Mouse (Mus musculus) testis, adult 2 months (tissue): ENCODE measurements at regions not wholly inside any gene's neighbourhood (a gene's known extent, or its start where the extent isn't known, plus 50 kb on each side); places are given as distances from the start of the nearest gene placed in this dataset.

Experiments used
- H3K27ac ChIP-seq: fragments of 200-500 bp; 2 replicates; pipeline ENCODE4 v1.5.1; 2012; ENCODE audit warnings: low read depth, low read length; ENCODE audit not compliant: control insufficient read depth, insufficient read depth
- H3K27me3 ChIP-seq: fragments of 200-500 bp; 2 replicates; pipeline ENCODE4 v1.6.1; 2012; ENCODE audit warnings: mild to moderate bottlenecking, low read length, moderate library complexity; ENCODE audit not compliant: control insufficient read depth, insufficient read depth
- H3K36me3 ChIP-seq: fragments of 200-500 bp; 2 replicates; pipeline ENCODE4 v1.6.1; 2012; ENCODE audit warnings: mild to moderate bottlenecking, low read length; ENCODE audit not compliant: control insufficient read depth, insufficient read depth
- H3K4me1 ChIP-seq: fragments of 200-500 bp; 2 replicates; pipeline ENCODE4 v1.6.1; 2012; ENCODE audit warnings: low read length; ENCODE audit not compliant: control insufficient read depth, insufficient read depth
- H3K4me3 ChIP-seq: fragments of 200-500 bp; 2 replicates; pipeline ENCODE4 v1.5.1; 2012; ENCODE audit warnings: low read depth, mild to moderate bottlenecking, low read length, moderate library complexity, mixed read lengths; ENCODE audit not compliant: control insufficient read depth
- CTCF ChIP-seq: fragments of 200-500 bp; IDR thresholded peaks from 2 replicates; pipeline ENCODE4 v1.5.1; 2012; ENCODE audit warnings: low read depth, mild to moderate bottlenecking, inconsistent platforms, low read length, moderate library complexity; ENCODE audit not compliant: control insufficient read depth, insufficient read depth, insufficient replicate concordance
- POLR2A ChIP-seq: fragments of 200-500 bp; IDR thresholded peaks from 2 replicates; pipeline ENCODE4 v1.6.1; 2012; ENCODE audit warnings: low read depth, mild to moderate bottlenecking, inconsistent platforms, low read length, moderate library complexity; ENCODE audit not compliant: control insufficient read depth

DNA sequence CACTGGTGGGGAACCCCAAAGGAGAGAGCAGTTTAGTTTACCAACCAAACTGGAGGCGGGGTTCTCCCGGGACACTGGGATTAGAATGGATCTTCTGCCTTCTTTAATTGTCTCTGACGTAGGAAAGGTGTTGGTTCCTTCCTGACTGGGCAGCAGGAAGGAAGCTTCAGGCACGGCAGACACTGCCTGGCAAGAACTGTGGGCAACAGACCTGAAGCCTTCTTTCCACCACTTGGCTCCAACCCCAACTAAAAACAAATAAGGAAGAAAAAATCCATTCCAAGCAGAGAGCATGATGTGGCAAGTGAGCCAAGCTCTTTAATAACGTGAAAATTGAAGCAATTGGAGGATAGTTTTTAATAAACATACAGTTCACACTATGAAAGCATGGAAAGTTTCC lies 155.3 kb downstream of the Gm12728 start:
- H3K36me3 ChIP-seq = no peaks in the 10 kb centered on the region
- no peak overlapping the region for H3K4me3 ChIP-seq
- peaks cover 10% of the 10 kb centered on the region; the same call in 1 of the 2 replicates for H3K4me1 ChIP-seq
- TF ChIP-seq POLR2A (no peak), CTCF (no peak)
- H3K27me3 ChIP-seq = no peaks in the 10 kb centered on the region
- no peak overlapping the region for H3K27ac ChIP-seq

DNA sequence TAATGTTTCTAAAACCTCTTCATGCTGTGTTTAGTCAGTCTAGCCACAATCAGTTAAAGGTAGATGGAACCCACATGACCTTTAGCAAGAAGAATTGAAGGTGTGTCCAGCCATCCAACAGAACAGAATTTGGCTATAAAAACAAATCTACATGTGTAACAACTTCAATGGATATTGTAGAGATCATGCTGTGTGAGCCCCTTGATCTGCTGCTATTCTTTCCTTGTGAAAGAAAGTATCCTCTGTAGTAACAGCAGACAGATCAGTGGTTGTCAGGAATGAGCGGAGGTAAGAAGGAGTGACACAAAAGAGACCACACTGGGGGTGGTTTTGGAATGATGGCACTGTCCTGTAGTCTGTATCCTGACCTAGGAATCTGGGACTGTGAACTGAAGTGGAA lies 156.3 kb downstream of the Gm12728 start:
- TF ChIP-seq POLR2A = no peak
- no peak for TF ChIP-seq CTCF
- H3K27ac ChIP-seq = no peak overlapping the region
- H3K4me1 ChIP-seq = peaks cover 8% of the 10 kb centered on the region; the same call in 1 of the 2 replicates
- H3K36me3 ChIP-seq = no peaks in the 10 kb centered on the region
- no peaks in the 10 kb centered on the region for H3K27me3 ChIP-seq
- H3K4me3 ChIP-seq = no peak overlapping the region

DNA sequence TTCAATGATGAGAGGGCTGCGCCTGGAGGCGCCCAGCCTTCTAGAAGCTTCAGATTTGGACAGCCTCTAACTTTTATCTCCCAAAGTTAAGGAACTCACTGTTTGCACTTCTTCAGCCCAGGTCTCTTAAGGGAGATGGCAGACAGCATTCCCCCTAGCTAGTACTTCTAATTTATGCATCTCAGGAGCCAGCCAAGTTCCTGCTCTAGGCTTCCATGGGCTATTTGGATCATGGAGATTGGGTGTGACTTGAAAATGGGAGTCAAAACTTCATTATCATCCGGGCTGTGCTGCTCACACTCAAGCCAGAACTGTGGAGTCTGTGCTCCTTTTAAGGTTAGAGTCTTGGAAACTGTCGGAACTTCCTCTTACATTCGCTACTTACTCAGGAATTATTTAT lies 158.7 kb downstream of the Gm12728 start:
- 0 out of 2 replicates have a peak, but pooled peaks cover 2% of the 10 kb centered on the region for H3K4me1 ChIP-seq
- H3K4me3 ChIP-seq = no peak overlapping the region
- H3K27me3 ChIP-seq = no peaks in the 10 kb centered on the region
- no peak overlapping the region for H3K27ac ChIP-seq
- TF ChIP-seq POLR2A = no peak
- no peak for TF ChIP-seq CTCF
- no peaks in the 10 kb centered on the region for H3K36me3 ChIP-seq

DNA sequence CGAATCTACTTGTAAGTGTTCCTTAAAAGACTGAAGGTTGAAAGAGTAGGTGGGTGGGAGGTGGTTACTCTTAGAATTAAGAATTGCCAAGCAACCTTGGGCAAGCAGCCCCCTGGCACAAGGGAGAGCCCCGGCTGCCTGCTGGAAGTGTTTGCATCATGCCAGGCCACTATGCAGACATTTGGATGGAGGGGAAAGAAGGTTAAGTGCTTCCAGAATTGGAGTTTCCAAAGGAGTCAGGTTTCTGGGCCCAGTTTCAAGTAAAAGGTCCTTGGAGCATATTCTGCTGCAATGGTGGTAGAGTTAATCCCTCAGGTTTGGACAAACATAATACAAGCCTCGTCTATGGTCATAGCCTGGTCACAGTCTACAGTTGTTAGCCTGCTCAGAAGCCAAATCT lies 162.7 kb downstream of the Gm12728 start:
- TF ChIP-seq POLR2A = no peak
- no peak for TF ChIP-seq CTCF
- H3K27ac ChIP-seq = no peak overlapping the region
- H3K27me3 ChIP-seq = no peaks in the 10 kb centered on the region
- no peak overlapping the region for H3K4me3 ChIP-seq
- H3K36me3 ChIP-seq = no peaks in the 10 kb centered on the region
- no peaks in the 10 kb centered on the region for H3K4me1 ChIP-seq

DNA sequence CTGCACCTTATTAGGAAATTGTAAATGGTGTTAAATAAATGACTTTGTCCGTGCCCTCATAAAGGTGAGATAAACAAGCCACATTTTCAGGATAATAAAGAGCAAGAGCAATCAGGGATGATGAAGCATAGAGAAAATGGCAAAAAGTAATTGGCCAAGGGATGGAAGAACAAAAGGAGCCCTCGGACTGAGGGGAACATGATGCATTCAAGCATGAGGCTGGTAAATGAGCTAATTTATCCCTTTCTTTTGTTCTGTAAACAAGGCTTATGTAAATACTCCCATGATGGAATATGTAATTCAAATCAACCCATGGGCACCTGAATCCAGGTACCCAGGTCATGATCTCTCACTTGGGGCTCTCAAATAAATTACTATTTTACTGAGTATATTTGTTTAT lies 166.8 kb downstream of the Gm12728 start:
- H3K4me3 ChIP-seq = no peak overlapping the region
- TF ChIP-seq CTCF (no peak), POLR2A (no peak)

DNA sequence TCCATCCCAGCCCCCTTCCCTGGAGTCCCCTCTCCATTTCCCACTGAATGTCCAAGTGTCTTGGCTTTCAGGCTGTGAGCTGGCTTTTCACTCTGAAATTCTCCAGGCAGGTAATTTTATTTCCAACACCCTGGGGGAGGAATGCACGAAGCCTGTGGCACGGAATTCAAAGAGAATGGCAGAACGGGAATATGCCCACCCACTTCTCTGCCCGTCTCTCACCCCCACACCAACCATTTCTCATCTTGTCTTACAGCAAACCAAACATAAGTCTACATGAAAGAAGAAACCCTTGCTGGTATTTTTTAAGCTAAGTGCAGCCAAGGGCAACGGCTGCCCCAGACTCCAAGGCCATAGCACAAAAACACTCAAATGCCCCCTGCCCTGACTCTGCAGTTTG lies 168.7 kb downstream of the Gm12728 start:
- no peak for TF ChIP-seq POLR2A
- TF ChIP-seq CTCF = no peak
- Histone ChIP-seq H3K4me3 (no peak overlapping the region), H3K36me3 (no peaks in the 10 kb centered on the region), H3K27ac (no peak overlapping the region), H3K27me3 (no peaks in the 10 kb centered on the region), H3K4me1 (no peaks in the 10 kb centered on the region)

More for the DNA sequence above, 166.8 kb downstream of the Gm12728 start:
- Histone ChIP-seq H3K36me3 (no peaks in the 10 kb centered on the region), H3K27ac (no peak overlapping the region), H3K4me1 (no peaks in the 10 kb centered on the region), H3K27me3 (no peaks in the 10 kb centered on the region)

DNA sequence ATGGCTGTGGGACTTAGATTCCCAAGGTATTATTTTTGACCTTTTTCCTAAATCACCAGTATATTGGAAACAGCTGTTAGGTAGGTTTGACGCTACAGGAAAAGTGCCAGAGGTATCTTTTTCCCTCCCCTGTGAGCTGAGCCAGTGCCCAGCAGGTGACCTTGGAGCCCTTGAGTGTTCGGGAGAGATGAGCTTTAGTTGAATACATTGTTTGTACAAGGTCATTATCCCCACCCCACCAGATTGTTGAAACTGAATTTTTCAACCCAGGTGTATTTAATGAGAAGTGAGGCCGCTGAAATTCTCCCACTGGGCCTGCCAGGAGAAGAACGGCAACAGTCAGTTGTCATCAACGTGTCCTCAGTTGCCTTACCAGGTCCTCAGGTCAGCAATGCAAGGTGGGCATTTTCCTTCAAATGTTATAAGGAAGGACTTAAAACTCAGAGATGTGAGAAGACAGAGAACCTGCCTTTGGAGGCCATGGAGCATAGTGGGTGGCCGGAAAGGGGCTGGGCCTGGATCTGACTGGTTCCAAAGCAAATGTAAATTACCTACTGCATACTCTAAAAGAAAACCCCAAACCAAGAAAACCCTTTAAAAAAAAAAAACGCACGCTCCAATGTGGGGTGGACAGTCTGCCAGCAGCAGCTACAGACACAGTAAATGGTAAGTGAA lies 172.2 kb downstream of the Gm12728 start:
- H3K36me3 ChIP-seq = no peaks in the 10 kb centered on the region
- no peak overlapping the region for H3K4me3 ChIP-seq
- no peaks in the 10 kb centered on the region for H3K4me1 ChIP-seq
- H3K27me3 ChIP-seq = no peaks in the 10 kb centered on the region
- TF ChIP-seq POLR2A (no peak), CTCF (no peak)
- H3K27ac ChIP-seq = no peak overlapping the region

DNA sequence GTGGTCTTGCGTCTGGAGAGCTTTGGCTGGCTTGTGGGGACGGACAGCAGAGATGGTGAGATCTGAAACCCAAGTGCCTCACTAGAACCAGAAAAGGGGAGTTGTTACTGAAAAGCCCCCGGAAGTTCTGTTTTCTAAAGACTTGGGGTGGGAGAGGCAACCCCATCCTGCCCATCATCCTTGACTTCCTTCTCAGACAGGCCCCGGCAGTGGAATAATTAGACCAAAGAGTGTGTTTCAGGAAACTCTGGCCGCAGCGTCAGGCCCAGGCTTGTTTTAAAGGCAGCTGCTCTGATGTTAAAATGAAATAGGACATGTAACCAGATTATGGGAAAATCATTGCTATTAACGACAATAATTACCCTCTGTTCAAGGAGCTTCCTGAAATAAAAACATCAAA lies 172.9 kb downstream of the Gm12728 start:
- TF ChIP-seq POLR2A (no peak), CTCF (no peak)
- Histone ChIP-seq H3K4me3 (no peak overlapping the region), H3K4me1 (no peaks in the 10 kb centered on the region), H3K27ac (no peak overlapping the region), H3K27me3 (no peaks in the 10 kb centered on the region), H3K36me3 (no peaks in the 10 kb centered on the region)
